Mouse (Mus musculus) embryo, embryonic 11.5 days (tissue): ENCODE results near the gene Bcas3.

ENCODE experiments used
- DNase-seq: peaks from one replicate; pipeline ENCODE4 v3.0.0-alpha.2; 2012; ENCODE audit warnings: low read depth, low spot score

Bcas3 gene

DNA sequence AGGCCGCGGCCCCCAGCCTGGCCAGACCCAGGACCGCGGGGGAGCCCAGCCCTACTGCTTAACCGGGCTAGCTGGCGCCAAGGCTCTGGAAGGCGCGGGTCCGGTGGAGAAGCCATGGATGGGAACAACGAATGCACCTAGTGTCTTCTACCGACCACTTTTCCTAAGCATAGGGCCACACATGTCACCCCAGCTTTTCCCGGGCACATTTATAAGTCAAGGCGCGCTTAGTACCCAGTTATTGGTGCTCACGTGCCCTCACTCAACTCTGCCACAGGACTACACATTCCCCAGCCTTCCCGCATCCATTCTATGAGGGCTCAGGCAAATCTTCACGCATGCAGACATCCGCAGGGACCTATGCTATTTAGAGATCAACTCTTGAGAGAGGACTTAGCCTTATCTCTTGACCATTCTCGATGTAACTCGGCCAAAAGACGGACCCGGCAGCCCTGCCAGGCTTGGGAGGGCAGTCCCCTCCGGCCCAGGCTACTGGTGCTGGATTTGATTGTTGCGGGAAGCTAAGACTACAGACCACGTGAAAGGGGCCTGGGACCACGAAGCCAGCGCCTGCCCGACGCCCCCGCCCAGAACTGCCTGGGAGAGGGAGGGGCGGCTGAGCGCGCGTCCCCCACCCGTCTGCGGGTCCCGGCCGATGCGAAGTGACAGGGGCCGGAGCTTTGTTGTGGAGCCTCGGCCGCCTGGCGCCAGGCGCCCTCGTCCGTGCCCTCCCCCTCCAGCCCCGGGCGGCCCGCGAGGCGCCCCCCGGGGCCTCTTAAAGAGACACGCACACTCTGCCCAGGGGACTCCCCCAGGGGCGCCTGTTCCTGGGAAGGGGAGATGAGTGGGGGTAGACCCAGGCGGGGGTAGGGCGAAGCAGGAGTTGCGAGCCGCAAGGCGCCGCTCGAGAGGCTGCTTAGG lies 476.8 kb downstream of the Bcas3 start:
- no peak for DNase-seq

- DNase-seq, result no peak
Observed at GRCm38 (mm10) chr11:85830901-85831341, 478.0 kb downstream of the Bcas3 start.

- DNase-seq, result no peak
Observed at GRCm38 (mm10) chr11:85831656-85832230, 478.8 kb downstream of the Bcas3 start.

DNA sequence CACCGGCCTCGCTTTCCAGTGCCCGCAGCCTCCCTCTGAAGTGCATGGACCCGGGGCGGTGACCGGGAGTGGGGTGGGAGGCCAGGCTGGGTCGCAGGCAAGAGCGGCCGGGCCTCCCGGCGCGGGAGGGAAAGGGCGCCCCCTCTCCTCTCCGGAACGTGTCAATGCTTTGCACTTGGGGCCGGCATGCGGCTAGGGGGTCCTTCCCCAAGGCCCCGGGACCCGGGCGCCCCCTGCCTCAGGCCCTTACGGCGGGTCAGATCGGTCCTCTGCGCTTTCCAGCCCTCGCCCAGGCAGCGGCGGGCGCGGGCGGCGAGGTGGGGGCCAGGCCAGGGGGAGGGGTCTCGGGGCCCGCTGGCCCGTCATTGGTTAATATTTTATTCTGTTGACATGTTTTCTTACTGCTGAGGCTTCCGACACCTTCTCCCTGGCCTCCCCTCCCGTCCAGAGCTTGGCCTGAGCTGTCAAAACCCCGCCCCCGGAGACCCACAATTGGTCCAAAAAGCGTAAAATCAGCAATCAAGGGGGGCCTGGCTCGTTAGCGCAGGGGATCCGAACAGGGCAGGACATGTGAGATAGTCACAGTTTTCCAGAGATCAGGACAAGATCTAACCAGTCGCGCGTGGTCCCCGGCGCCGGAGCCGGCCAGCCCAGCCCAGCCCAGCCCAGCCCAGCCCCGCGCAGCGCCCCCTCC lies 479.4 kb downstream of the Bcas3 start, which contains the start of gene Tbx2:
Tbx2 (plus strand) TSS at position 321 of the 694 bp plus-strand sequence.
- DNase-seq, result no peak

GRCm38 (mm10) chr11:85833081-85833521 lies 480.1 kb downstream of the Bcas3 start:
- no peak for DNase-seq

GRCm38 (mm10) chr11:85833761-85834385 lies 480.9 kb downstream of the Bcas3 start:
- DNase-seq, result no peak

DNA sequence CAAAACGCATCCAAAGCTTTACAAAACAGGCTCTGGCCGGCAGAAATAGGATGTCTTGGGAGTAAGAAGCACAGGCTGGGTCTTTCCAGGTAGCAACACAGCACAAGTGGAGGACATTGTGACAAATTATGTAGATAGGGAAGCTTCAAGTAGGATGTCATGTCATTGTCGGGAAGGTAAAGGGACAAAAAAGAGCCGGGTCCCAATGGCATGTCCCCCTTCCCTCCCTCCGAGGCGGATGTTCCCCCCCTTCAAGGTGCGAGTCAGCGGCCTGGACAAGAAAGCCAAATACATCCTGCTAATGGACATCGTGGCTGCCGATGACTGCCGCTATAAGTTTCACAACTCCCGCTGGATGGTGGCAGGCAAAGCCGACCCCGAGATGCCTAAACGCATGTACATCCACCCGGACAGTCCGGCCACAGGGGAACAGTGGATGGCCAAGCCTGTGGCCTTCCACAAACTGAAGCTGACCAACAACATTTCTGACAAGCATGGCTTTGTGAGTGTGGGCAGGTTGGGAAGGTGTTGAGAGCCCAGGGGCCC lies 481.5 kb downstream of the Bcas3 start:
- DNase-seq, result no peak

- DNase-seq, result no peak
Observed at GRCm38 (mm10) chr11:85835001-85835752, 482.2 kb downstream of the Bcas3 start.

DNA sequence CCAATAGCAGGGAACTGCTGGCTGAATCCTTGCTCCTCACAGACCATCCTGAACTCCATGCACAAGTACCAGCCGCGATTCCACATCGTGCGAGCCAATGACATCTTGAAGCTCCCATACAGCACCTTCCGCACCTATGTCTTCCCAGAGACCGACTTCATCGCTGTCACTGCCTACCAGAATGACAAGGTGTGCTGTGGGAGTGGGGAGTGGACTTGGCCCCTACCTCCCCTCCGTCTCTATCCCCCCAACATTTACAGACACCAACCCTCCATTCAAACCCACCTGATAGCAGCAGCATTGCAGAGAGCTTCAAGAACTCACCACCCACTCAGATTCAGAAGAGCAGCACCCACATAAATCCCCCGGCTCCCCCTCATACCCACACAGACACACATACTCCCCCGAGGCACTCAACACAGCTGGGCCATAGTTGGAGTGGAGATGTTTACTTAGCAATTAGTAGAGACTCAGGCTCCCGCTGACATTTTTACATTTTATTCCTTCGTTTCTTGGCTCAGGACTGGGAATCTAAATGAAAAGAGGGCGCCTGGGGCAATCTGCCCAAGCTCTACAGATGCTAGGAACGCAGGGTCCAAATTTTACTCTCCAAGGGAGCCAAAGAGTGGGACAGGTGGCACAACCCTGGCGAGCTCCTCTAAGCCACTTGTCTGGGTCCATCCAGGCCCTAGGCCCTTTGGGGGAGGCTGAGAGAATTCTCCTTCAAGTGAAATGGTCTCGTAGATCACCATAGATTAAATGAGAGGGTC lies 483.0 kb downstream of the Bcas3 start:
- no peak for DNase-seq

DNA sequence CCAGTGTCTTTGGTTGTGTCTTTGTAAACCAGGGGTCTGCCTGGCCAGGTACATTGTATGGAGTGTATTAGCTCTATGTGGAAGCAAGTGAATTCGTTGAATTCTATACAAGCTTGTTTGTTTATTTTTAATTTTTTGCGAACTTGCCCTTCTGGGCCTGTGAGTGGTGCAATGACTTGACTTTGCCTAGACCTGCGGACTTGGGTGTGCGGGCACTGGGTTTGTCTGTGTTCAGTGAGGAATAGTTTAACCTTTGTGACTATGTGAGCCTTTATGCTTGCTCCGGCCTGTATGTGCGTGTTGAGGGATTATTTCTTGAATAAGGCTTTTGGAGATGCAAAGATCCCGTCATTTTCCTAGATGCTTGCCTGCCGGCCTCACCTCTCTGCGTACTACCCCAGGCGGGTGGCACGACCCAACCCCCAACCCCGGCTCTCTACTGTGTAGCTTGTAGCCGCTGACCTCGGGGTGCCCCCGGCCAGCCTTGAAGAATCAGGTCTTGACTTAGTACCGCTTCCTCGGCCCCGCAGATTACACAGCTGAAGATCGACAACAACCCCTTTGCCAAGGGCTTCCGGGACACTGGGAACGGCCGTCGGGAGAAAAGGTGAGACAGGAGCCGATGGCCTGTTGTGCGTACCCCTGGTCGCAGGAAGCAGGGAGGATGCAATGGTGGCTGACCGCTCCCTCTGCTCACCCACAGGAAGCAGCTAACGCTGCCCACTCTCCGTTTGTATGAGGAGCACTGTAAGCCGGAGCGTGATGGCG lies 483.7 kb downstream of the Bcas3 start:
- no peak for DNase-seq

DNA sequence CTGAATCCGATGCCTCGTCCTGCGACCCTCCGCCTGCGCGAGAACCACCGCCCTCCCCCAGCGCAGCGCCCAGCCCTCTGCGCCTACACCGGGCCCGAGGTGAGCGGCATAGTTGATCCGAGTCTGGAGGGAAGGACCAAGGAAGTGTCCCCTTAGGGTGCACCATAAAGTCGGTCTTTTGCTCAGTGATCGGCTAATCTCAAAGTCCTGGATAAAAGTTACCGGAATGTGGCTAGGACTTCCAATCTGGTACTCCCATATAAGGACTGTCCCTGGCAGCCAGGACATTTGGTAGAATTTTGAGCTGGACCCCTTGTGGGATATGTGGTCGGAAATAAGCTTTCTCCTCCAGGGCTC lies 484.3 kb downstream of the Bcas3 start:
- no peak for DNase-seq

DNA sequence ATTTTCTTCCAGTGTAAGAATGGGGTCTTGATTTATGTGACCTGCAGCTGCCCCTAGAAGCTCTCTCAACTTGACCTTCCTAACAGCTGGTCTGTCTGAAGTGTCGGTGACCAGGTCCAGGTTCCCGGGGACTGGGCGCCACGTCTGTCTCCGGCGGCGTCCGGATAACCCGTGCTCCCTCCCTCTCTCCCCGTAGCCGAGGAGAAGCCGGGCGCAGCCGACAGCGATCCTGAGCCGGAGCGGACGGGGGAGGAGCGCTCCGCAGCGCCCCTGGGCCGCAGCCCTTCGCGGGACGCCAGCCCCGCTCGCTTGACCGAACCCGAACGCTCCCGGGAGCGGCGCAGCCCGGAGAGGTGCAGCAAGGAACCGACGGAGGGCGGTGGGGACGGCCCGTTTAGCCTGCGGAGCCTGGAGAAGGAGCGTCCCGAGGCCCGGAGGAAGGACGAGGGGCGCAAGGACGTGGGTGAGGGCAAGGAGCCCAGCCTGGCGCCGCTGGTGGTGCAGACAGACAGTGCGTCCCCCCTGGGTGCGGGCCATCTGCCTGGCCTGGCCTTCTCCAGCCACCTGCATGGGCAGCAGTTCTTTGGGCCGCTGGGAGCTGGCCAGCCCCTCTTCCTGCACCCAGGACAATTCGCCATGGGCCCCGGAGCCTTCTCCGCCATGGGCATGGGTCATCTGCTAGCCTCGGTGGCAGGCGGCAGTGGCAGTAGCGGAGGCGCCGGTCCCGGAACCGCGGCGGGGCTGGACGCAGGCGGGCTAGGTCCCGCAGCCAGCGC lies 484.9 kb downstream of the Bcas3 start:
- DNase-seq, result no peak

- no peak for DNase-seq
Observed at GRCm38 (mm10) chr11:85838424-85839257, 485.7 kb downstream of the Bcas3 start.

DNA sequence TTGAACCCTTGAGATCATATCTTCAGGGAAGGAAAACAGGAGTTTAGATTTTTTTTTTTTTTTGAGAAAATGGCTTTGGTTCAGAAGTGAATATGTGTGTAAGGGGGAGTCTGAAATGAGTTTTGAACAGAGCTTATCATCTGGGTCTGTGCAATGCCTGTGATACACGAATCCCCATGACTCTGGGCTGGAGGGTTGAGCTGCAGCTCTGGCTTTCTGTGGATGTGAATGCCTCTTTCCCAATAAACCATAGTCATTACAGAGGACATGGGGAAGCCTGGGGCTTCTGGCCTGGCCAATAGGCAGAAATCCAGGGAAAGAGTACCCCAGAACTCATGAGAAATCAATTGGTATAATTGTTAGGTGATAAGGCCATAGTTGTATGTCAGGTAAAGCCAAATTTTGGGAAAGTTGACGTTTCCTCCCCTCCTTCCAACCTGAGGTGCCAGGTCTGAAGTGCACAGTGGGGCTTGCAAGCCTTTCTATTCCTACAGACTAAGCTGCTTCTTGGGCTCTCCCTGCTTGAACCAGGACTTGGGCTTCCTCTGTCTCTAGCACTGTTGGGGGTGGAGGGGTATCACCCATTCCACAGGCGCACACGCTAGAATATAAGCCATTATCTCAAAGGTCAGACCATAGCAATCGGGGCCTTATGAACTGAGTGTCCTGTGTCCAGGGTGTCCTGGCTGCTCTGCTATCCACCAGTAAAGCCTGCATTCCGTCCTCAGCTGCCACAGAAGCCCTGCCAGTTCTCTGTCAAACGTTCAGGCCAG lies 486.5 kb downstream of the Bcas3 start:
- no peak for DNase-seq

- no peak for DNase-seq
Observed at GRCm38 (mm10) chr11:85840031-85840802, 487.2 kb downstream of the Bcas3 start.

GRCm38 (mm10) chr11:85840803-85841145 lies 487.8 kb downstream of the Bcas3 start:
- no peak for DNase-seq
